Mouse (Mus musculus) cerebellum, adult 18-20 months (tissue): ENCODE measurements around the gene Krtap24-1.

Source experiments
- DNase-seq, 2 experiments: peaks; one replicate each; pipeline ENCODE4 v3.0.0; 2021

Krtap24-1 gene

GRCm38 (mm10) chr16:88611922-88612321, at the start of gene Krtap24-1:
TSS of gene Krtap24-1 (minus strand) at chr16:88612279.
- no peak for DNase-seq

- DNase-seq: no peak
Measured at GRCm38 (mm10) chr16:88657426-88657825, 45.3 kb upstream of the Krtap24-1 start.

GRCm38 (mm10) chr16:88651952-88652351, 39.9 kb upstream of the Krtap24-1 start:
- no peak for DNase-seq

DNA sequence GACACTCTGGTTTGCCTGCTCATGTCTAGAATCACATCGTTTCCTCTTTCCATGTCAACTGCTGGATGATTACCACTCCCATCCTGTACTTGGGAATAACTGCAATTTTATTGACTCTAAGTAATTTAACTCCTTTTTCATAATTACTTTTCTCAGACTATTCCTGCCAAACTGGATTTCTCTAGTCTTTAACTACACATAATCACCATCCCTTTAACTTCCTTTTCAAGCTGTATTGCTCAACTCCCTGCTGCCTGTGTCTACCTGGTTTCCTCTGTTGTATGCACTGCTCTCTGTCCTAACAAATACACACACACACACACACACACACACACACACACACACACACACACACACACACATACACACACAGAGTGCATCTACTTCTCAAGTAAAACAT, 39.0 kb upstream of the Krtap24-1 start:
- DNase-seq: no peak

- DNase-seq: no peak
Measured at GRCm38 (mm10) chr16:88647358-88647846, 35.3 kb upstream of the Krtap24-1 start, which contains the start of gene Krtap26-1. TSS of gene Krtap26-1 (minus strand) at chr16:88647796.

DNA sequence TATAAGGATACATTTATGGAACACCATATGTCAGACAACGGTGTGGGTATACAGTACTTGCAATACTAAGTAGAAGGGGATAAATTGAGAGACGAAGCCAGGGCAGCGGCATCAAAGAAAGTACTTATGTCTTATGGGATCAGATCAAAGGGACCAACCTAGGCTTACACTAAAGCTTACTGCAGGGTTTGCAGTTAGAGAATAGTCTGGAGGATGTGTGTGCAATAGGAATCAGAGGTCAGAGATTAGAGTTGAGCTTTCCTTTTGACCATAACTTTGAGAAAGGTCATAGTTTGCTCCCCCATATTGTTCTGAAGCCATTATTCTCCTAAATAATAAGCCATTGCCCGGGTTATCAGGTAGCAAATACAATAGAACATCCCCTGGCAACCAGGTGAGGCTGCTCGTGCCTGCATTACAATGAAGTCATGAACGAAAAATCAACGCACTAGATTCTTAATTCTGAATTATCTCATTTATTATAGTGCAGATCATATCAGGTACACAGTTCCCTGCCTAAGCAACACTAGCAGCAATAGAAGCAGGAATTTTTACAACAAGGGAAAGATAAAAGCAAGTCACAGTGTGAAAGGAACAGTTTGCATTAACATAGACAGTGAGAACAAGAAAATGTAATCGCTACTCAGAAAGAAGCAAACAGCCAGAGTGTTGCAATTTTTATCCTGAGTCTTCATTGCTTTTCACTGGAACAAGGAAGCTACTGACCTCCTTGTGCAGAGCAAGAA, 34.5 kb upstream of the Krtap24-1 start:
- no peak for DNase-seq

DNA sequence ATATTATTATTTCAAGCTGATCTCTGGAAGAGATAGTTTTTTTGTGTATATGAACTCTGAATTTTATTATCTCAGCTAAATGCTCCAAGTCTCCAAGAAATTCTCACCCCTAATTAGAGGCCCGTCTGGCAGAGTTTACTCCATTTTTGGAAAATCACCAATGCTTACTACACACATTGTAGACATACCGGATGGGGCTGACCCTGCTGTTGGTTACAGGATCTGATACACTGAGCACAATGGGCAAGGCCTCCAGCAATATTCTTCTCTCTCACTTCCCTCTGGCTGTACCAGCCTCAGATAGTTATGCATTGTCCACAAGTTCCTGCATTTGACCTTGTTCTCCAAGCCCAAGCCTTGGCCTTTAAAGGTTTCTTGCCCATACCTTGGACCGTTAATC, 28.0 kb upstream of the Krtap24-1 start:
- no peak for DNase-seq

GRCm38 (mm10) chr16:88635142-88635541, 23.1 kb upstream of the Krtap24-1 start:
- peak in 1 of 2 experiments; percentile 3 for DNase-seq

DNA sequence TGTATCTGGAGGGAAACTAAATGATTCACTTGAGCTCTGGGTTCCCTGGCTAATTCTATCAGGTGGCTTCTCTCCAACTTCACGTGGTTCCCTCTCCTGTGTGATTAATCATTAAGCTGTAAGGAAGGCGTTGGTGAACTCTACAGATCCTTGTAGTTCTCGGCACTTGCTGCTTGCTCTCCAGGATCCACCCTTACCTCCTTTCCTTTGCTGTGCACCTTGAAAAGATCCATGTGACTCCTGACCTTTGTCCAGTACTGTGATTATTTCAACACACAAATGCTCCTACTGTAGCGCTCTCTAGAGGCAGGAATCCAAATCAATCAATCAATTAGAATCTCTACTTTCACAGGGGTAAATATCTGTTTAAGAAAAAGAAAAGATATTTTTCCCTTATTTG, 19.4 kb upstream of the Krtap24-1 start:
- DNase-seq: no peak

GRCm38 (mm10) chr16:88627566-88627965, 15.5 kb upstream of the Krtap24-1 start, which contains the start of gene 2310079G19Rik:
TSS of gene 2310079G19Rik (minus strand) at chr16:88627666.
- no peak for DNase-seq

DNA sequence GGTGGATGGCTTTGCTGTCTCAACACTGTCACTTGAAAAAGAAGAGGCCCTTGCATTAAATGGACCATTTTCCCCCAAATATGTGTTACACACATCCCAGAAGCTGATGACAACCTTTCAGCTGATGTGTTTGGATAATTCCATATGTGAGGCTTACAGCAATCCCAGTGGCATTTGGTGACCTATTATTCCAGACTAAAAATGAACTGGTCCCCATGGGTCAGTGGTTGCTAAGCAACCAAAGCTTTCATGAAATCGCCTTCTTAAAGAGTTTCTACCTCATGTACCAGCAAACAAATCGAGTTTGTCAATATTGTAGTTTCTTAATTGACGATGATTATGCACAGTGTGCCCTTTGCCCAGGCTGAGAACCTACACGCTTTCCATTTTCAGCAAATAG, 633 bp upstream of the Krtap24-1 start:
- DNase-seq: no peak

DNA sequence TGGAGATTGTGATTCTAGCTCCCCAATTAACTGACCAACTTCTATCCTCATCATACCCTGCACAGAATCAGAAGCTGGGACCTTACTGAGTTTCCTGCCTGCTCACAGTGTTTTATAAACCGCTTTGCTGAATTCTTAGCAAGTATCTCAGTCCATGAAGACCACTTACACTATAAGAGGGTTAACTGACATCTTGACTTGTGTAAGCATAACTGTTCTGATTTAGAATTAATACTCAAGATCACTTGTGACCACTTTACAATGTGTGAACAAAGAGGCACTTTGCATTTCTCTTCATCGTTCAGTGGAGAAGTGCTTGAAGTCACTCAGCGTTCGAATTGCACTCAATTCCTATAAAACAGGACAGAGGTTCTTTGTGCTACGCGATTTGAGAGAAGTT, 7.5 kb downstream of the Krtap24-1 start:
- no peak for DNase-seq

GRCm38 (mm10) chr16:88602464-88602863, 9.6 kb downstream of the Krtap24-1 start:
- DNase-seq: no peak

DNA sequence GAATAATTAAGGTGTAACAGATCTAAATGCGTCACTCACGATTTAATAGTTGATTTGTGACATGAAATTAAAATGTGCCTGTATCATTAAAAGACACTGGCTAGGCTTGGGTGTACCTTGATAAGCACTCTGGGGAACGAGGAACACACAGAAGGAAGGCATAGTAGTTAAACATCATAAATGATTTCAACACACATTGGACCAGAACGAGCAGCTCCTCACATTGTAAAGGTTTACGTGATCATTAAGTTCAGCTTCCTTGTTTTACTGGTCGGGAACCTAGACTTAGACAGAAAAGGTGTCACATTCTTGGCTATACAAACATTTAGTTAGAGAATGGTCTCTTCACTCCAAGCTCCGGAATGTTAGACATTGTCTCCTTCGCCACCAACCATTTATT, 11.8 kb downstream of the Krtap24-1 start:
- DNase-seq: no peak

GRCm38 (mm10) chr16:88599504-88600237, 12.4 kb downstream of the Krtap24-1 start:
- no peak for DNase-seq

DNA sequence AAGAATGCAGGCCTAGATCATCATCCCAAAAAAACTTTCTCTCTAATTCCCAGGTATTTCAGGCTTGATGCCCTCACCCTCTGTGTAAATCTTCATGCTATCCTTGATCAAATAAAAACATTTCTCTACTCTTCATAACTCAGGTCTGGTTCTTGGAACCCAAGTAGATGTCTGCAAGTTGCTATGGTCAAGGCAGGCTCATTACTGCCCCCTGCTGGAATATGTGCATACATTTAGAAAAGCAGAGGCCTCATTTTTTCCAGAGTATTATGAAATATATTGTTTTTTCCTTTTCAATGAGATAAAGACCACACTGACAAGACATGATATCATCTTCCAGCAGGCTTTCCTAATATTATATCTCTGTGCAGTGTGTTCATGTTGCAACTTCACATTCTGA, 19.3 kb downstream of the Krtap24-1 start:
- no peak for DNase-seq

- no peak for DNase-seq
Measured at GRCm38 (mm10) chr16:88583338-88583737, 28.7 kb downstream of the Krtap24-1 start.

GRCm38 (mm10) chr16:88575885-88576679, 36.0 kb downstream of the Krtap24-1 start:
- no peak for DNase-seq

GRCm38 (mm10) chr16:88572904-88573404, 39.1 kb downstream of the Krtap24-1 start:
- DNase-seq: no peak

DNA sequence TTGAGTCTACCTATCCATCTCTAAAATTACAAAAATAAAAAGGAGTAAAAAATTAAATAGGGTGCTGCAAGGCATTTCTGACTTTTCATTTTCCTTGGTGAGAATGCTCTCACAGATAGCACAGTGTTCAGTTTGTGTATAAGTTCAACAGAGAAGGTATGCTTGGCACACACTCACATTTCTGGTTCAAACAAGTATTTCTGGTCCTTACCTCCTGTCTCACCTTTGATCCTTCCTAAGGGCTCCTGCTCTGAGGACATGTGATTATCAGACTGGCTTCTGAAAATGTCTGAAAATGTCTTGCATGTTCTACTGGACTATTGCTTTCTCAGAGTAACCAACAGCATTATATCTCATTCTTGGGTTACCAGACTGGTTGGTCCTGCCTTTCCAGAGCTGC, 41.9 kb downstream of the Krtap24-1 start:
- no peak for DNase-seq

DNA sequence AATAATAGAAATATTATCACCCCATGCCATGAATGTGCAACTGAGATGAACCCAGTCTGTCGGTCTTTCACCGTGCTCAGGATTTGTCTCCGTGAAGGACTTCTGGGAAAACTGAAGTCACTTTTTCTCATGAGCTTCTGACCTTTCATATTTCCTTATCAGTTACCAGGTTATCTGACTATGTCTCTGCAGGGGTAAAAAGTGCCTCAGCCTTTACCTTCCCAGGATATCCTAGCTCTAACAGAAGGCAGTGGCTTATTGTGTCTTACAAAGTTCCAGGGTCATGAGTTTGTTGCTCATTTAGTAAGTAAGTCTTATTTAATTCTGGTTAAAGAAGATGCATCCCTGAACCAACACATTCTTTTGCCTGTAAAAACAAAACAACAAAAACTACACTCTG, 42.3 kb downstream of the Krtap24-1 start:
- DNase-seq: no peak

DNA sequence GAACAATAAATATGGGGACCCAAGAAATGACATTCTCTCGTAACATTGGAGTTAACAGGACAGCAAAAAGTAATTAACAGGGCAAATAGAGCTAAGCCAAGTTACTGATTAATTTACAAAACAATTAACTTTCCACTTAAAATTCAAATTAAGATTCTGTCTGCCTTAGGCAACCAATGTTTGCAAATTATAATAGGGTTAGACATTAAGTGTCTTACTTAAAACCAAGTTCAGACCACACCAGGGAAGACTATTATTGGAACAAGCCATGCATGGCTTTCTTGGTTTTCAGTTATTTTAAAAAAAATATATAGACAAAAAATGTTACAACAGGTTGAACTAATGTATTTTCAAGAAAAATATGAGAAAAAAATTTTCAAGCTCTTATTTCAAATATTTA, 43.0 kb downstream of the Krtap24-1 start:
- no peak for DNase-seq
